Mouse (Mus musculus): ENCODE measurements at regions not wholly inside any gene's neighbourhood (a gene's known extent, or its start where the extent isn't known, plus 50 kb on each side); places are given as distances from the start of the nearest gene placed in this dataset.

DNA sequence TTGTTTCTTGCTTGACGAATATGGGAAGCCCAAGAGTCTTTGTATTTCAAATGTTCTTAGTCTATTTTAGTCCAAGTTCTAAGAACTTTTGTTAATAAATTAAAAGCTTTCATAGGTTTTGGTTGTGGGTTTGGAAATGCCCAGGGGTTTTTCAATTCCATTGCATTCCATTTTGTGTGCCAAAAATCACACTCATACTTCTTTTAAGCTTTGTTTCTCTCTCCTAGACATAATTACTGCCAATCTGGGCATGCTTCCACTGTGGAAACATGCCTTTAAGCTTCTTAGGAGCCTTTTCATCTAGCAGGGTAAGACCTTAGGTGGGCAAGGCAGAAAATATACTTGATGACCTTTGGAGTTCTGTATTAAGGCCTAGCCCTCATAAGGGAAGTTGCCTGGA, 70.4 kb upstream of the C1qtnf3 start:
- no peak for TF ChIP-seq HCFC1 (IDR thresholded peaks at IDR 0.05; ENCODE audit: borderline replicate concordance, insufficient read depth, low read length)
- no peak for TF ChIP-seq MAFK (IDR thresholded peaks at IDR 0.05; ENCODE audit: insufficient read depth, low read depth, low read length)
- TF ChIP-seq CHD2 (IDR thresholded peaks at IDR 0.05; ENCODE audit: low read depth, low read length) = no peak
- no peak for TF ChIP-seq ZC3H11A (IDR thresholded peaks at IDR 0.05; ENCODE audit: borderline replicate concordance, low read depth, low read length)
- TF ChIP-seq ZNF384 (IDR thresholded peaks at IDR 0.05; ENCODE audit: low read depth, low read length) = no peak
- Histone ChIP-seq H3K4me1 (ENCODE audit: control insufficient read depth in 2 of 2, insufficient read depth in 2 of 2, low read length in 2 of 2, poor library complexity in 1 of 2) (no peaks in the 10 kb centered on the region), H3K9me3 (ENCODE audit: control insufficient read depth, insufficient read depth, low read depth, low read length) (no peaks in the 10 kb centered on the region), H3K4me3 (ENCODE audit: insufficient read depth in 1 of 2, low read depth in 1 of 2, low read length in 2 of 2, poor library complexity in 1 of 2, severe bottlenecking in 1 of 2) (no peak overlapping the region), H3K27ac (ENCODE audit: insufficient read depth, low read depth, low read length, poor library complexity, severe bottlenecking) (no peak overlapping the region), H3K9ac (ENCODE audit: insufficient read depth, low read depth, low read length, poor library complexity, severe bottlenecking) (no peak overlapping the region), H3K36me3 (ENCODE audit: control insufficient read depth, insufficient read depth, low read length, poor library complexity, severe bottlenecking) (no peaks in the 10 kb centered on the region)
- no peak for DNase-seq (ENCODE audit: low read depth, low spot score)
- in situ Hi-C loops (cut with MboI; ENCODE audit: low sequenced_read_pairs in 2 of 2, unreplicated experiment in 2 of 2) = loop anchor here in 1 of 2 experiments (25.0 kb wide), 1 partner anchor 369 kb away; no protein-coding TSS in a partner anchor

DNA sequence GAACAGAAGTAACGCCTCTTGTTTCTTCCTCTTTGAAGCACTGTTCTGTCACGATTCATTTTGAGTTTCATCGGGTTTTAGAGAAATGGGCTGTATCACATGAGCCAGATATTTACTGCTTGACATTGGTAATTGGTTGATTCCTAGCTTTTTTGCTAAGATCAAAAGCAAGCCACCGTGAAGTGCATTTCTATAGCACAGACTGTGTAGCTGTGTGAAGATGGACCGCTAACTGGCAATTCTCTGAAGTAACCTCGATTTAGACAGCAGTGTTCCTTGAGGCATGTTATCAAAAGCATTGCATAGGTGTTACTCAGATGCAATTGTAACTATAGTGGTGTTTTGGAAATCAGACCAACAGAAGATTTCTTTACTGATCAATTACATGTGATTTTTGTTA, 64.1 kb upstream of the C1qtnf3 start:
- Histone ChIP-seq H3K36me3 (ENCODE audit: control insufficient read depth, insufficient read depth, low read length, poor library complexity, severe bottlenecking) (no peaks in the 10 kb centered on the region), H3K27ac (ENCODE audit: insufficient read depth, low read depth, low read length, poor library complexity, severe bottlenecking) (no peak overlapping the region), H3K4me3 (ENCODE audit: insufficient read depth in 1 of 2, low read depth in 1 of 2, low read length in 2 of 2, poor library complexity in 1 of 2, severe bottlenecking in 1 of 2) (no peak overlapping the region), H3K9me3 (ENCODE audit: control insufficient read depth, insufficient read depth, low read depth, low read length) (no peaks in the 10 kb centered on the region), H3K9ac (ENCODE audit: insufficient read depth, low read depth, low read length, poor library complexity, severe bottlenecking) (no peak overlapping the region), H3K4me1 (ENCODE audit: control insufficient read depth in 2 of 2, insufficient read depth in 2 of 2, low read length in 2 of 2, poor library complexity in 1 of 2) (no peaks in the 10 kb centered on the region)
- DNase-seq (ENCODE audit: low read depth, low spot score) = no peak
- in situ Hi-C loops (cut with MboI; ENCODE audit: low sequenced_read_pairs in 2 of 2, unreplicated experiment in 2 of 2) = loop anchor here in 1 of 2 experiments (25.0 kb wide), 1 partner anchor 376 kb away; no protein-coding TSS in a partner anchor
- no peak for TF ChIP-seq CHD2 (IDR thresholded peaks at IDR 0.05; ENCODE audit: low read depth, low read length)
- TF ChIP-seq HCFC1 (IDR thresholded peaks at IDR 0.05; ENCODE audit: borderline replicate concordance, insufficient read depth, low read length) = no peak
- no peak for TF ChIP-seq ZNF384 (IDR thresholded peaks at IDR 0.05; ENCODE audit: low read depth, low read length)
- no peak for TF ChIP-seq MAFK (IDR thresholded peaks at IDR 0.05; ENCODE audit: insufficient read depth, low read depth, low read length)

DNA sequence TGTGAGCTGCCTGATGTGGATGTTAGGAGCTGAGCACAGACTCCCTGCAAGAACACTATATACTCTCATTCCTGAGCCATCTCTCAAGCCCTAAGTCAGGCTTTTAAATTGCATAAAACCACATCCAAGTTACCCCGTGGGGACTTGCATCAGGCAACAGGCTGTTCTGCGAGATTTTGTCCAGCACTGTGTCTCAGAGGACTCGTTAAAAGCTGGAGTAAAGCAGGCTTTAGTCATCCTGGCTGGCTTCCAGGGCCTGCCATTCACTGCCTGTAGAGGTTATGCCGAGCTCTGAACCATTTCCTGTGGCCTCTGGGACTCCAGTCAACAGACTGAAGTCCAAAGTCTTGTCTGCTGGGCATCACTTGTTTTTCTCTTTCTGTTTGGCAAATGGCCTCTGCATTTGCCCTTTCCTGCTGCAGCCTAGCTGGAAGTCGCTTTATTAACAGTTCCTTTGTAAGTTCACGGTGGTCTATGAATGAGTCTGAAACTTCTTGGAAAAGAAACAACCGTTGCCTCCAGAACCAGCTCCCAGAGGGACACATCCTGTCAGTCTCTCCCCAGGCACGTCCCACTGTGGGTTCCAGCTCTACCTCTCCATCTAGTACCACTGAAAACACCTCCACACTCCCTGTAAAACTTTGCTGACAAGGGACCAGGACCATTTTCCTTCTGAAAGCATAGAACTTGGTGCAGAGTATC, 61.8 kb upstream of the C1qtnf3 start:
- H3K9ac ChIP-seq (ENCODE audit: insufficient read depth, low read depth, low read length, poor library complexity, severe bottlenecking) = no peak overlapping the region
- H3K27ac ChIP-seq (ENCODE audit: insufficient read depth, low read depth, low read length, poor library complexity, severe bottlenecking) = no peak overlapping the region
- TF ChIP-seq CHD2 (IDR thresholded peaks at IDR 0.05; ENCODE audit: low read depth, low read length) (no peak), ZNF384 (IDR thresholded peaks at IDR 0.05; ENCODE audit: low read depth, low read length) (no peak), MAFK (IDR thresholded peaks at IDR 0.05; ENCODE audit: insufficient read depth, low read depth, low read length) (no peak), ZC3H11A (IDR thresholded peaks at IDR 0.05; ENCODE audit: borderline replicate concordance, low read depth, low read length) (no peak), HCFC1 (IDR thresholded peaks at IDR 0.05; ENCODE audit: borderline replicate concordance, insufficient read depth, low read length) (no peak)
- in situ Hi-C loops (cut with MboI; ENCODE audit: low sequenced_read_pairs in 2 of 2, unreplicated experiment in 2 of 2) = loop anchor here in 1 of 2 experiments (25.0 kb wide), 1 partner anchor 378 kb away; no protein-coding TSS in a partner anchor
- no peaks in the 10 kb centered on the region for H3K9me3 ChIP-seq (ENCODE audit: control insufficient read depth, insufficient read depth, low read depth, low read length)
- H3K4me1 ChIP-seq (ENCODE audit: control insufficient read depth in 2 of 2, insufficient read depth in 2 of 2, low read length in 2 of 2, poor library complexity in 1 of 2) = no peaks in the 10 kb centered on the region
- H3K36me3 ChIP-seq (ENCODE audit: control insufficient read depth, insufficient read depth, low read length, poor library complexity, severe bottlenecking) = no peaks in the 10 kb centered on the region
- no peak for DNase-seq (ENCODE audit: low read depth, low spot score)
- H3K4me3 ChIP-seq (ENCODE audit: insufficient read depth in 1 of 2, low read depth in 1 of 2, low read length in 2 of 2, poor library complexity in 1 of 2, severe bottlenecking in 1 of 2) = no peak overlapping the region

DNA sequence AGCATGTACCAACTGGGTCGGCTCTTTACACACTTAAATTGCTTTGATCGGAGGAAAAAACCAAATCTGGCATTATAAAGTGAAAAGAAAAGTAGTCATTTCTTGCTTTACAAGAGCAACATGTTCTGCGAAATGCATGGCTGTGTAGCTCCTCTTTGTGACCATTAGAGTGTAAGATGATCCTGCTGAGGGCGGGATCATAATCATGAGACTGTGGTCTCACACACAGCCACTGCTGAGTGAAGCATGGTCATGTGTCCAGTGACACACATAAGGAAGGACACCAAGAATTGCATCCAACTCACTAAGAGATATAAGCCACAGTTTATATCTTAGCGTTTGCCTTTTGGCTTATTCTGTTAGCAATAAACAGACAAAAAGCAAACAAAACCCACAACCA, 53.8 kb upstream of the C1qtnf3 start:
- Histone ChIP-seq H3K27ac (ENCODE audit: insufficient read depth, low read depth, low read length, poor library complexity, severe bottlenecking) (no peak overlapping the region), H3K4me1 (ENCODE audit: control insufficient read depth in 2 of 2, insufficient read depth in 2 of 2, low read length in 2 of 2, poor library complexity in 1 of 2) (no peaks in the 10 kb centered on the region), H3K9ac (ENCODE audit: insufficient read depth, low read depth, low read length, poor library complexity, severe bottlenecking) (no peak overlapping the region), H3K4me3 (ENCODE audit: insufficient read depth in 1 of 2, low read depth in 1 of 2, low read length in 2 of 2, poor library complexity in 1 of 2, severe bottlenecking in 1 of 2) (no peak overlapping the region), H3K9me3 (ENCODE audit: control insufficient read depth, insufficient read depth, low read depth, low read length) (no peaks in the 10 kb centered on the region), H3K36me3 (ENCODE audit: control insufficient read depth, insufficient read depth, low read length, poor library complexity, severe bottlenecking) (no peaks in the 10 kb centered on the region)
- TF ChIP-seq HCFC1 (IDR thresholded peaks at IDR 0.05; ENCODE audit: borderline replicate concordance, insufficient read depth, low read length) (no peak), ZNF384 (IDR thresholded peaks at IDR 0.05; ENCODE audit: low read depth, low read length) (no peak), MAFK (IDR thresholded peaks at IDR 0.05; ENCODE audit: insufficient read depth, low read depth, low read length) (no peak), CHD2 (IDR thresholded peaks at IDR 0.05; ENCODE audit: low read depth, low read length) (no peak), ZC3H11A (IDR thresholded peaks at IDR 0.05; ENCODE audit: borderline replicate concordance, low read depth, low read length) (no peak)
- DNase-seq (ENCODE audit: low read depth, low spot score) = no peak
- in situ Hi-C loops (cut with MboI; ENCODE audit: low sequenced_read_pairs in 2 of 2, unreplicated experiment in 2 of 2) = loop anchor here in 1 of 2 experiments (25.0 kb wide), 1 partner anchor 386 kb away; no protein-coding TSS in a partner anchor
